Mouse (Mus musculus) heart, postnatal 0 days (tissue): ENCODE data around the gene Chchd6.

Experiments
- CTCF ChIP-seq: IDR thresholded peaks from 2 replicates; pipeline ENCODE4 v1.5.1; 2016; ENCODE audit warnings: antibody characterized with exemption, control low read depth, low read depth
- EP300 ChIP-seq: IDR thresholded peaks from 2 replicates; pipeline ENCODE4 v1.6.1; 2016; ENCODE audit warnings: antibody characterized with exemption, low read depth

- no peak for TF ChIP-seq CTCF
- TF ChIP-seq EP300, result no peak
These were observed 28.7 kb downstream of the Chchd6 start for GRCm38 (mm10) chr6:89566740-89567139.
